8 mouse cellular contexts compared by ENCODE assay signal in the genomic region with DNA sequence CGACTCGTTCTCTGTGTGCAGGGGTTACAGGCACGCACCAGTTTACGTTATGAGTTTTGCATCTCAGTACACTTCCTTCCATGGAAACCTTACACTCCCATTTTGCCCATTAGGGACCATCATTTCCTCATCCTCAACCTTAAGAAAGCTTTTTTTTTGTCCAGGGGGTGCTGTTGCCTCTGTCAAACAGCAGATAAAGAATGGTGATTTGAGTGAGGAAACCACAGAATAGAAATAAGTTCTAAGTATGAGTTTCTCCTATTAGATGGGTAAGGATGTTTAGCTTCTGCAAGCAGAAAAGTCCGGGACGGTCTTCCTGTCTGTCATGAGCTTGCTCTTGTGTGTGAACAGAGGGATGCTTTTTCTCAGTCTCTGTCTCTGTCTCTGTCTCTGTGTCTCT. TPM values are rescaled to one million over a fixed set of nuclear protein-coding genes. Genes with fewer than 3 reads are reported as not detected.
DNase-seq lines count a peak whose midpoint lies in the region; ATAC-seq and TF ChIP-seq lines count a peak whose summit lies in the region.

No protein-coding gene starts in this region.

- peaks cover 8% of the 10 kb centered on the region; the same call in 1 of the 2 replicates for H3K4me1 ChIP-seq in lung, postnatal 0 days (ENCODE audit: insufficient read depth, low read depth, low read length)
- peaks cover 22% of the 10 kb centered on the region for H3K4me1 ChIP-seq in lung, adult 2 months (ENCODE audit: control insufficient read depth, insufficient read depth, low read length)
- H3K4me1 ChIP-seq in intestine, embryonic 16.5 days (ENCODE audit: control insufficient read depth, insufficient read depth, low read length), result peaks cover 8% of the 10 kb centered on the region
- H3K4me1 ChIP-seq in neural tube, embryonic 15.5 days, result peaks cover 16% of the 10 kb centered on the region

- no peak overlapping the region; the same call in 1 of the 2 replicates for H3K9ac ChIP-seq in lung, postnatal 0 days (replicated peaks; ENCODE audit: low read depth)
- H3K9ac ChIP-seq in intestine, embryonic 16.5 days (ENCODE audit: low read depth, low read length), result peak overlapping the region; percentile 94
- peak overlapping the region; percentile 77 for H3K9ac ChIP-seq in neural tube, embryonic 15.5 days (replicated peaks)

- 47% methylated on average over 6 of the region's 6 CpGs for WGBS in lung, postnatal 0 days
- WGBS in lung, adult 2 months, result 37% methylated on average over 6 of the region's 6 CpGs
- 56% methylated on average over 6 of the region's 6 CpGs for WGBS in intestine, embryonic 16.5 days
- 69% methylated on average over 6 of the region's 6 CpGs for WGBS in neural tube, embryonic 15.5 days

- H3K9me3 ChIP-seq in lung, postnatal 0 days (ENCODE audit: low read length), result no peaks in the 10 kb centered on the region
- H3K9me3 ChIP-seq in intestine, embryonic 16.5 days (ENCODE audit: control insufficient read depth, low read length), result no peaks in the 10 kb centered on the region
- H3K9me3 ChIP-seq in neural tube, embryonic 15.5 days (replicated peaks), result no peaks in the 10 kb centered on the region

- no peaks in the 10 kb centered on the region for H3K27me3 ChIP-seq in lung, postnatal 0 days (replicated peaks; ENCODE audit: insufficient read depth, low read length)
- H3K27me3 ChIP-seq in intestine, embryonic 16.5 days (replicated peaks; ENCODE audit: control insufficient read depth, insufficient read depth, low read length), result no peaks in the 10 kb centered on the region
- H3K27me3 ChIP-seq in neural tube, embryonic 15.5 days (replicated peaks), result no peaks in the 10 kb centered on the region

- H3K4me3 ChIP-seq in lung, postnatal 0 days (ENCODE audit: low read depth, low read length), result no peak overlapping the region
- H3K4me3 ChIP-seq in lung, adult 2 months (replicated peaks; ENCODE audit: extremely low read depth, low read depth, low read length), result no peak overlapping the region
- H3K4me3 ChIP-seq in intestine, embryonic 16.5 days (ENCODE audit: low read length), result peak overlapping the region; percentile 84
- peak overlapping the region; percentile 89 for H3K4me3 ChIP-seq in neural tube, embryonic 15.5 days (replicated peaks)

- no peak for TF ChIP-seq POLR2A in lung, adult 2 months (IDR thresholded peaks at IDR 0.05; ENCODE audit: borderline replicate concordance, extremely low read depth, low read depth, low read length)

- 0 out of 2 replicates have a peak overlapping the region, but pooled peaks have one; percentile 97 for H3K27ac ChIP-seq in lung, postnatal 0 days (ENCODE audit: low read length)
- no peak overlapping the region for H3K27ac ChIP-seq in intestine, embryonic 16.5 days (ENCODE audit: low read length)
- H3K27ac ChIP-seq in neural tube, embryonic 15.5 days (replicated peaks), result peak overlapping the region; percentile 63; the same call in 1 of the 2 replicates

- DNase-seq in lung, postnatal 0 days (ENCODE audit: low spot score), result no peak
- DNase-seq in lung, adult 2 months, result no peak
- no peak for DNase-seq in left cerebral cortex, postnatal 36 days (ENCODE audit: low spot score in 2 of 2)
- DNase-seq in gastrocnemius, postnatal 4 days (ENCODE audit: low spot score in 2 of 2), result no peak

- H3K4me2 ChIP-seq in lung, postnatal 0 days (replicated peaks; ENCODE audit: low read depth, low read length), result peak overlapping the region; percentile 77
- H3K4me2 ChIP-seq in intestine, embryonic 16.5 days (ENCODE audit: low read depth, low read length), result peak overlapping the region; percentile 73; the same call in 1 of the 2 replicates
- H3K4me2 ChIP-seq in neural tube, embryonic 15.5 days, result peak overlapping the region; percentile 77

- TF ChIP-seq EP300 in lung, postnatal 0 days (IDR thresholded peaks at IDR 0.05), result no peak

- no peak for ATAC-seq in lung, postnatal 0 days
- ATAC-seq in common myeloid progenitor, adult 5-6 weeks (replicated peaks; ENCODE audit: low read depth, poor library complexity, severe bottlenecking), result peak; percentile 15; the same call in 1 of the 2 replicates
- ATAC-seq in intestine, embryonic 16.5 days, result no peak
- ATAC-seq in neural tube, embryonic 15.5 days (ENCODE audit: low FRiP score), result no peak
- no peak for ATAC-seq in erythroid progenitor cell, adult 5-6 weeks (replicated peaks; ENCODE audit: low FRiP score, poor library complexity, severe bottlenecking)

- intact Hi-C loops in left cerebral cortex, postnatal 36 days (cut with DNase I), result no loop called here

- H3K36me3 ChIP-seq in lung, postnatal 0 days (ENCODE audit: insufficient read depth, low read length), result no peaks in the 10 kb centered on the region
- H3K36me3 ChIP-seq in intestine, embryonic 16.5 days (ENCODE audit: control insufficient read depth, insufficient read depth, low read length), result no peaks in the 10 kb centered on the region; the same call in 1 of the 2 replicates
- no peaks in the 10 kb centered on the region for H3K36me3 ChIP-seq in neural tube, embryonic 15.5 days

- TF ChIP-seq CTCF in lung, postnatal 0 days (IDR thresholded peaks at IDR 0.05), result peak; percentile 31; the same call in 1 of the 2 replicates
- TF ChIP-seq CTCF in lung, adult 2 months (IDR thresholded peaks at IDR 0.05; ENCODE audit: insufficient read depth, low read length), result no peak

RNA-seq across cellular contexts. Expression of gene Itsn2, which starts 0.4 kb away (rescaled TPM):
- polyA plus RNA-seq in lung, postnatal 0 days (2015; fragmentation: Nextera tagmentation; extraction: Ambion mirVana), result 37.1 and 41.1 TPM in 2 replicates
- polyA plus RNA-seq in lung, adult 2 months (2012; rRNA removed), result 22.4 and 36.3 TPM in 2 replicates
- total RNA-seq in common myeloid progenitor, adult 5-6 weeks (2017), result 135 and 164 TPM in 2 replicates
- polyA plus RNA-seq in intestine, embryonic 16.5 days (2015; fragmentation: Nextera tagmentation; extraction: Ambion mirVana), result 30.4 and 32.9 TPM in 2 replicates
- polyA plus RNA-seq in neural tube, embryonic 15.5 days (2015; fragmentation: Nextera tagmentation; extraction: Ambion mirVana), result 22.4 and 25.1 TPM in 2 replicates
- 49.5 and 71.7 TPM in 2 replicates for total RNA-seq in erythroid progenitor cell, adult 5-6 weeks (2015; ENCODE audit: low replicate concordance)
- total RNA-seq in erythroid progenitor cell, adult 5-6 weeks (2017; ENCODE audit: low replicate concordance), result 49.2 and 64.0 TPM in 2 replicates
- total RNA-seq in left cerebral cortex, postnatal 36 days (2021), result 10 to 100 TPM; 62.6 to 73.0 TPM
- total RNA-seq in gastrocnemius, postnatal 4 days (2021), result 10 to 100 TPM; 34.2 to 36.5 TPM

RNA-seq across cellular contexts. Expression of gene Gm3625, which starts 0.7 kb away (rescaled TPM):
- polyA plus RNA-seq in lung, postnatal 0 days (2015; fragmentation: Nextera tagmentation; extraction: Ambion mirVana), result not detected in 2 replicates
- polyA plus RNA-seq in lung, adult 2 months (2012; rRNA removed), result not detected in 2 replicates
- total RNA-seq in common myeloid progenitor, adult 5-6 weeks (2017), result not detected in 2 replicates
- not detected in 2 replicates for polyA plus RNA-seq in intestine, embryonic 16.5 days (2015; fragmentation: Nextera tagmentation; extraction: Ambion mirVana)
- polyA plus RNA-seq in neural tube, embryonic 15.5 days (2015; fragmentation: Nextera tagmentation; extraction: Ambion mirVana), result not detected in 2 replicates
- not detected in 2 replicates for total RNA-seq in erythroid progenitor cell, adult 5-6 weeks (2015; ENCODE audit: low replicate concordance)
- total RNA-seq in erythroid progenitor cell, adult 5-6 weeks (2017; ENCODE audit: low replicate concordance), result not detected in 2 replicates
- not detected for total RNA-seq in left cerebral cortex, postnatal 36 days (2021)
- total RNA-seq in gastrocnemius, postnatal 4 days (2021), result not detected

Comparison
In these comparisons a context has a peak if more than half of its experiments do, and no peak if none do; other contexts are left out.
1. H3K4me3 ChIP-seq: peak in intestine, embryonic 16.5 days (single experiment) and neural tube, embryonic 15.5 days (single experiment); none in lung, postnatal 0 days (single experiment) and lung, adult 2 months (single experiment).
2. Peak in every context shown above with its lines, with median percentiles within 50 percentile points of each other: H3K4me2 ChIP-seq.